Mouse (Mus musculus): ENCODE data around the gene Il23r. TPM values are rescaled to one million over a fixed set of nuclear protein-coding genes. Genes with fewer than 3 reads are reported as not detected.
A peak's percentile ranks its signal among the peaks of the same experiment; 100 is the strongest.

The Il23r gene
- polyA plus RNA-seq, 1 experiment from 2014 or later = not detected

DNA sequence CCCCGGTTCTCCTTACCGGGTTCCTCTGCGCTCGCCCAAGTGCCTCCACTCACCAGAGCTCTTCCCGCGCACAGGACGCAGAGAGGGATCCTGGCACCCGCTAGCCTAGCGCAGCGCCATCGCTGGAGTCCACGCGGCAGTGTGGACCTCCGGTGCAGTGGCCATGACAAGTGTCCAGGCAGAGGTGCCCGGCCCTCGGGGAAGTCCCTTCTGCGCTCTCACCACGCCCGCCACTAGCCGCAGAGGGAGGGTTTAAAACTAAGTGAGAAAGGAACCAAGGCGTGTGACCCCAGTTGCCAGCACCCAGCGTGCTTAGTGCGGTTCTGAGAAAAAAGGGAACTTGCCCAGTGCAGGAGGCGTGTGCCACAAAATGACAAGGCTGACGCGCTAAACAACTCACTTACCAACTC is 115.7 kb downstream of the Il23r start, which contains the start of gene Il12rb2:
TSS of gene Il12rb2 (minus strand) at position 207 of the 410 bp plus-strand sequence.
- Histone ChIP-seq H3K9me3 (ENCODE audit: control insufficient read depth, low read length) (no peaks in the 10 kb centered on the region), H3K4me2 (replicated peaks) (peak within 1 kb of the TSS; percentile 51), H3K36me3 (replicated peaks; ENCODE audit: control insufficient read depth, insufficient read depth) (no peaks in the 10 kb centered on the region), H3K4me1 (replicated peaks; ENCODE audit: control insufficient read depth, insufficient read depth, low read length) (no peaks in the 10 kb centered on the region; the same call in 1 of the 2 replicates), H3K27ac (no peak within 1 kb of the TSS), H3K9ac (no peak within 1 kb of the TSS), H3K27me3 (ENCODE audit: control insufficient read depth, insufficient read depth, low read length) (peaks cover 7% of the 10 kb centered on the region; the same call in 1 of the 2 replicates), H3K4me3 (replicated peaks; ENCODE audit: low read length) (peak within 1 kb of the TSS; percentile 27)
- DNase-seq (ENCODE audit: low spot score) = no peak
- ATAC-seq (ENCODE audit: low FRiP score) = peak; percentile 46; the same call in 1 of the 2 replicates
- WGBS = 3% methylated on average over 26 of the region's 26 CpGs

Other genes with a start within 250 kb of the Il23r start
- gene Il12rb2, start 115.7 kb downstream of the Il23r start, polyA plus RNA-seq (2014; fragmentation: Nextera tagmentation; extraction: Ambion mirVana) = not detected in 2 replicates
- 0.85 and 0.94 TPM in 2 replicates for gene Tacstd2, start 43.9 kb upstream of the Il23r start, polyA plus RNA-seq (2014; fragmentation: Nextera tagmentation; extraction: Ambion mirVana)

Measured in hindbrain, embryonic 14.5 days (tissue).